Mouse (Mus musculus): ENCODE results near the gene Ykt6.

Ykt6 gene

GRCm38 (mm10) chr11:5948546-5949250 is 6.8 kb upstream of the Ykt6 start:
- DNase-seq (ENCODE audit: low spot score in 2 of 2) = no peak

- DNase-seq (ENCODE audit: low spot score in 2 of 2) = no peak
These were observed 5.7 kb upstream of the Ykt6 start, which contains the start of gene Gck for GRCm38 (mm10) chr11:5949586-5950352. TSS of gene Gck (minus strand) at chr11:5950081.

GRCm38 (mm10) chr11:5952501-5952900 is 3.0 kb upstream of the Ykt6 start:
- DNase-seq (ENCODE audit: low spot score in 2 of 2) = no peak

GRCm38 (mm10) chr11:5953130-5953765 is 2.2 kb upstream of the Ykt6 start:
- no peak for DNase-seq (ENCODE audit: low spot score in 2 of 2)

GRCm38 (mm10) chr11:5954435-5954834 is 1.1 kb upstream of the Ykt6 start:
- DNase-seq (ENCODE audit: low spot score in 2 of 2) = no peak

GRCm38 (mm10) chr11:5954965-5955504 is 458 bp upstream of the Ykt6 start:
- no peak for DNase-seq (ENCODE audit: low spot score in 2 of 2)

GRCm38 (mm10) chr11:5960051-5960450 is 4.6 kb downstream of the Ykt6 start:
- no peak for DNase-seq (ENCODE audit: low spot score in 2 of 2)

GRCm38 (mm10) chr11:5965865-5966264 is 10.4 kb downstream of the Ykt6 start:
- no peak for DNase-seq (ENCODE audit: low spot score in 2 of 2)

GRCm38 (mm10) chr11:5966751-5967150 is 11.3 kb downstream of the Ykt6 start:
- no peak for DNase-seq (ENCODE audit: low spot score in 2 of 2)

- no peak for DNase-seq (ENCODE audit: low spot score in 2 of 2)
These were observed 12.7 kb downstream of the Ykt6 start for GRCm38 (mm10) chr11:5968223-5968622.

- no peak for DNase-seq (ENCODE audit: low spot score in 2 of 2)
These were observed 15.7 kb downstream of the Ykt6 start for GRCm38 (mm10) chr11:5971202-5971601.

GRCm38 (mm10) chr11:5973151-5973550 is 17.7 kb downstream of the Ykt6 start:
- DNase-seq (ENCODE audit: low spot score in 2 of 2) = no peak

- DNase-seq (ENCODE audit: low spot score in 2 of 2) = no peak
These were observed 18.6 kb downstream of the Ykt6 start for GRCm38 (mm10) chr11:5974053-5974452.

- no peak for DNase-seq (ENCODE audit: low spot score in 2 of 2)
These were observed 19.6 kb downstream of the Ykt6 start for GRCm38 (mm10) chr11:5975068-5975467.

GRCm38 (mm10) chr11:5976106-5976505 is 20.6 kb downstream of the Ykt6 start:
- no peak for DNase-seq (ENCODE audit: low spot score in 2 of 2)

GRCm38 (mm10) chr11:5979088-5979487 is 23.6 kb downstream of the Ykt6 start:
- DNase-seq (ENCODE audit: low spot score in 2 of 2) = no peak

GRCm38 (mm10) chr11:5980108-5980507 is 24.6 kb downstream of the Ykt6 start:
- no peak for DNase-seq (ENCODE audit: low spot score in 2 of 2)

- DNase-seq (ENCODE audit: low spot score in 2 of 2) = no peak
These were observed 25.1 kb downstream of the Ykt6 start for GRCm38 (mm10) chr11:5980561-5980960.

GRCm38 (mm10) chr11:5981323-5981722 is 25.8 kb downstream of the Ykt6 start:
- DNase-seq (ENCODE audit: low spot score in 2 of 2) = no peak

GRCm38 (mm10) chr11:5983629-5984028 is 28.1 kb downstream of the Ykt6 start:
- DNase-seq (ENCODE audit: low spot score in 2 of 2) = no peak

GRCm38 (mm10) chr11:5988126-5988525 is 32.6 kb downstream of the Ykt6 start:
- DNase-seq (ENCODE audit: low spot score in 2 of 2) = no peak

- no peak for DNase-seq (ENCODE audit: low spot score in 2 of 2)
These were observed 34.6 kb downstream of the Ykt6 start for GRCm38 (mm10) chr11:5989954-5990593.

Data from frontal cortex, postnatal 10 days (tissue).